Mouse (Mus musculus) heart, postnatal 0 days (tissue): ENCODE data around the gene Mtrf1l. TPM values are rescaled to one million over a fixed set of nuclear protein-coding genes. Genes with fewer than 3 reads are reported as not detected.

ENCODE experiments used
- ATAC-seq: fragments of 200-750 bp; cut with Nextera tagmentation; 2 replicates; pipeline ENCODE4 v1.8.0; 2017; ENCODE audit warnings: low read depth, moderate number of reproducible peaks, moderate library complexity; ENCODE audit not compliant: insufficient read depth
- DNase-seq: peaks from one replicate; pipeline ENCODE4 v3.0.0-alpha.2; 2016; ENCODE audit warnings: low spot score
- H3K27ac ChIP-seq: fragments of 300-500 bp; sonication (generic); 2 replicates; pipeline ENCODE4 v1.5.1; 2014; ENCODE audit warnings: low read depth, mild to moderate bottlenecking
- H3K27me3 ChIP-seq: fragments of 300-500 bp; sonication (generic); 2 replicates; pipeline ENCODE4 v1.6.1; 2014; ENCODE audit warnings: low read length, mixed read lengths; ENCODE audit not compliant: control insufficient read depth, insufficient read depth
- H3K36me3 ChIP-seq: fragments of 300-500 bp; sonication (generic); replicated peaks from 2 replicates; pipeline ENCODE4 v1.6.1; 2014; ENCODE audit warnings: low read length, mixed read lengths; ENCODE audit not compliant: control insufficient read depth, insufficient read depth
- H3K4me1 ChIP-seq: fragments of 300-500 bp; sonication (generic); 2 replicates; pipeline ENCODE4 v1.6.1; 2014; ENCODE audit warnings: antibody characterized with exemption; ENCODE audit not compliant: control insufficient read depth, insufficient read depth
- H3K4me2 ChIP-seq: fragments of 300-500 bp; sonication (generic); 2 replicates; pipeline ENCODE4 v1.6.1; 2014; ENCODE audit warnings: low read depth, mild to moderate bottlenecking, low read length, moderate library complexity
- H3K4me3 ChIP-seq: fragments of 300-500 bp; sonication (generic); 2 replicates; pipeline ENCODE4 v1.5.1; 2014; ENCODE audit warnings: low read depth, low read length
- H3K9ac ChIP-seq: fragments of 300-500 bp; sonication (generic); replicated peaks from 2 replicates; pipeline ENCODE4 v1.6.1; 2014; ENCODE audit warnings: low read depth, low read length, mixed read lengths
- H3K9me3 ChIP-seq: fragments of 300-500 bp; sonication (generic); replicated peaks from 2 replicates; pipeline ENCODE4 v1.6.1; 2016; ENCODE audit warnings: low read length; ENCODE audit not compliant: control insufficient read depth
- CTCF ChIP-seq: IDR thresholded peaks from 2 replicates; pipeline ENCODE4 v1.5.1; 2016; ENCODE audit warnings: antibody characterized with exemption, control low read depth, low read depth
- EP300 ChIP-seq: IDR thresholded peaks from 2 replicates; pipeline ENCODE4 v1.6.1; 2016; ENCODE audit warnings: antibody characterized with exemption, low read depth
- WGBS: fragments of 180-500 bp; shearing (Covaris S2); extraction: QIAGEN DNeasy Blood & Tissue Kit; methylation state at CpG from one replicate; pipeline ENCODE4 v1.1.7; 2014; 5-methylcytosine and 5-hydroxymethylcytosine counted together
- polyA plus RNA-seq: library from polyadenylated mRNA; unstranded; fragments of >200 nt; fragmentation: Nextera tagmentation; extraction: Ambion mirVana; gene quantifications from 2 replicates; pipeline ENCODE4 v1.2.1, GENCODE M21; 2015
- total RNA-seq: library from RNA; depleted of rRNA; stranded (reverse); fragments of >200 nt; gene quantifications from 2 replicates; pipeline ENCODE4 v1.2.3, GENCODE M21; 2014; ENCODE audit warnings: low replicate concordance

Gene Mtrf1l
- total and polyA plus RNA-seq, 2 experiments from 2014 or later, result 9.5 to 12.9 TPM

DNA sequence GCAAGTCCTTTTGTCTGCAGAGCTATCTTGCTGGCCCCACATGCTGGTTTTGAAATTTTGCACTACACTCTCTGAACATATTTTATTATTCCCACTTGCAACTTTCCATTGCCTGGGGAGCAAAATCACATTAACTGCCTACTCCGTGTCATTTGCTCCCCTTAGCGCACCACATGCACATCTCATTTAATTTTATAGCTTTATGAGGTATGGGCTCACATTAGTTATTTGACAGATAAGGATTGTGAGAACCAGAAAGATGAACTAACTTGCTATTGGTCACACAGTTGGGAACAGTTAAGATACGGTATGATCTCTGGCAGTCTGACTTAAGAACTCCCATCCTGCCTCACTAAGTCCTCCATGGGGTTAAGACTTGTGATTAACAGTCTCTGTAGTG is 37.1 kb upstream of the Mtrf1l start:
- Histone ChIP-seq H3K9ac (no peak overlapping the region), H3K4me1 (no peaks in the 10 kb centered on the region), H3K27me3 (no peaks in the 10 kb centered on the region), H3K4me2 (no peak overlapping the region), H3K27ac (no peak overlapping the region), H3K4me3 (no peak overlapping the region), H3K36me3 (no peaks in the 10 kb centered on the region), H3K9me3 (no peaks in the 10 kb centered on the region)
- WGBS, result 88% methylated on average over 3 of the region's 3 CpGs
- DNase-seq, result no peak
- TF ChIP-seq CTCF (no peak), EP300 (no peak)
- no peak for ATAC-seq

DNA sequence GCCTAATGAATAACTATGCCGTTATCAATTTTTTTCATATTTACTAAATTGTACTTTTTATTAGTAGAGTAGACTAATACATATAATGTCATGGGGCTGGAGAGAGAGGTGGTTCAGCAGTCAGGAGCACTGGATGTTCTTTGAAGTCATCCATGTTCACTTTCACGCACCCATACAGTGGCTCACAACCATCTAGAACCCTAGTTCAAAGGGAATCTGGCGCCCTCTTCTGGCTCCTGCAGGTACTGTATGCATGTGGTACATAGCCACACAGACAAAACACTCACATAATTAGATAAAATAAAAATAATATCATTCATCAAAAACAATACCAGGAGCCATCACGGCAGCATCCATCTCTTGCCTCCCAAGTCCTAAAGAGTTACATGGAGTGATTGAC is 36.0 kb upstream of the Mtrf1l start:
- Histone ChIP-seq H3K27me3 (no peaks in the 10 kb centered on the region), H3K27ac (no peak overlapping the region), H3K4me3 (no peak overlapping the region), H3K9me3 (no peaks in the 10 kb centered on the region), H3K4me1 (no peaks in the 10 kb centered on the region), H3K9ac (no peak overlapping the region), H3K4me2 (no peak overlapping the region), H3K36me3 (no peaks in the 10 kb centered on the region)
- no peak for DNase-seq
- no peak for TF ChIP-seq EP300
- ATAC-seq, result no peak
- 67% methylated on average over 4 of the region's 4 CpGs for WGBS

DNA sequence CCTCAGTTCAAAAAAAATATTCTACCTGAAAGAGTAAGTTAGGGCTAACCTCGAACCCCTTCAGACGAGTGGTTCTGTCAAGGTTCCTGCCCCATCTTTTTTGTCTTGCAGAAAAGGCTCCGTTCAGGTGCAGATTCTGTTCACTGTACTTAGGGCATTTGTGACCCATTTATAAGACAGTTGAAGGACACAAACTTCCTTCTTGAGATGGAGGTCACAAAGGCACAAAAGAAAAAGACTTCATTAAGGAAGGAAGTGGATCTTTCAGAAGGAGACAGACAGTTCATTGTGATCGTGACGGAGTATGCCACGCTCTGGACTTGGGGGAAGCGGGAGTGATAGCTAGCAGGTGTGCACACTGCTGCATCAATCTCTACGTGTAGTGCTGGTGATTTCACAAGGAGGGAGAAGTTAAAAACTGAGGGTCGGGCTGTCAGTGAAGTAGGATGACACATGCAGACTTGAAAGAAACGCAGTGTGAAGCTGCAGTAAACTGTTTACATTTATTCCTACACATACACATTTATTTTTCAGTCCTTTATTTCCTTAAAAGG is 34.4 kb upstream of the Mtrf1l start:
- 55% methylated on average over 10 of the region's 10 CpGs for WGBS
- no peak overlapping the region for H3K4me3 ChIP-seq
- no peak overlapping the region for H3K27ac ChIP-seq
- no peak for TF ChIP-seq CTCF
- no peak for TF ChIP-seq EP300
- DNase-seq, result no peak
- no peaks in the 10 kb centered on the region for H3K4me1 ChIP-seq
- H3K9ac ChIP-seq, result no peak overlapping the region
- no peaks in the 10 kb centered on the region for H3K36me3 ChIP-seq
- H3K4me2 ChIP-seq, result no peak overlapping the region; the same call in 1 of the 2 replicates
- no peak for ATAC-seq
- no peaks in the 10 kb centered on the region for H3K9me3 ChIP-seq
- no peaks in the 10 kb centered on the region for H3K27me3 ChIP-seq

DNA sequence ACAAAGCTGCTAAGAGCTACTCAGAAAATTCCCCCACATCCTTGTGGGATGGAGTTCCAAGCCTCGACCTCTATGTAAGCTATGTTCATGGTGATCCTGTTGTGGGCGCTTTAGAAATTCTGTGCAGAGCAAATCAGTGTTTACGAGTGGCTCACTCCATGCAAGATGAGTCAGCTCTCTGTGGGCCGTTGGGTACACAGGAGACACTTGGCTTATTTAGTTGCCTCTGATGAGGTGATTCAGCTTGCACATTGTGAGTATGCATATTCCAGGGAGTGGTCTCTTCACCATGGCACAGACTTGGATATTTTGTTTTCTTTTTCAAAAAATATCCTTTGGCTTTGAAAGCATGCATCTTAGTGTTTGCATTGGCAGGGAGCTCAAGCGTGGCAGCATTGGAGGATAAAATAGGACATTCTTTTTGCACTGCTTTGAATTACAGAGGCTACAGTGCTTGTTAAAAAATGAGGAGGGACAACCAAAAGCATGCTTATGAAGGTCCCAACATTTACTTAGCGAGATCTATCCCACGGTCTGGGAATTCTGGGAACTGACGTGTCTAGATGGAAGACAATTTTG is 29.7 kb upstream of the Mtrf1l start:
- H3K27ac ChIP-seq, result no peak overlapping the region
- H3K36me3 ChIP-seq, result no peaks in the 10 kb centered on the region
- no peaks in the 10 kb centered on the region for H3K9me3 ChIP-seq
- no peaks in the 10 kb centered on the region for H3K27me3 ChIP-seq
- TF ChIP-seq EP300 (no peak), CTCF (no peak)
- H3K4me1 ChIP-seq, result no peaks in the 10 kb centered on the region
- H3K4me2 ChIP-seq, result no peak overlapping the region
- DNase-seq, result no peak
- no peak overlapping the region for H3K9ac ChIP-seq
- 77% methylated on average over 8 of the region's 8 CpGs for WGBS
- H3K4me3 ChIP-seq, result no peak overlapping the region
- no peak for ATAC-seq

DNA sequence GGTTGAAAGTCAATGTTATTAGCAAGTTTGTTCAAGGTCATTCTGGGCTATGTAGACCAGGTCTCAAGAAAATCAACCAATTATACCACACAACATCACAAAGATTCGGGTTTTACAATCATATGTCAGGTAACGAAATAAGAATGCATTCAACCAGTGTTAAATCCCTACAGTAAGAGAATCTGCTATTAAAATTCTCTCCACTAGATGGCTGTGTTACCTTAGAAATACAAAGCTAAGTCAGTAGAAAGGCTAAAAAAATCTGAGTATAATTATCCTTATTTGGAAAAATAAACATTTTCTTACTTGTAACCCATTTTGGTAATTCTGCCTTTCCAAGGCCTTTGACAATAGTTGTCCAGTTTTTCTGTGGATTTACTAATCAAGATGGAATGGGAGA is 23.2 kb upstream of the Mtrf1l start:
- WGBS, result 39% methylated on average over 2 of the region's 2 CpGs
- H3K27ac ChIP-seq, result no peak overlapping the region
- TF ChIP-seq CTCF, result peak; percentile 58
- no peak for TF ChIP-seq EP300
- H3K9ac ChIP-seq, result no peak overlapping the region
- no peak overlapping the region for H3K4me2 ChIP-seq
- ATAC-seq (no peak), DNase-seq (no peak)
- no peaks in the 10 kb centered on the region for H3K4me1 ChIP-seq
- H3K27me3 ChIP-seq, result no peaks in the 10 kb centered on the region
- H3K4me3 ChIP-seq, result no peak overlapping the region
- H3K9me3 ChIP-seq, result no peaks in the 10 kb centered on the region
- no peaks in the 10 kb centered on the region for H3K36me3 ChIP-seq

DNA sequence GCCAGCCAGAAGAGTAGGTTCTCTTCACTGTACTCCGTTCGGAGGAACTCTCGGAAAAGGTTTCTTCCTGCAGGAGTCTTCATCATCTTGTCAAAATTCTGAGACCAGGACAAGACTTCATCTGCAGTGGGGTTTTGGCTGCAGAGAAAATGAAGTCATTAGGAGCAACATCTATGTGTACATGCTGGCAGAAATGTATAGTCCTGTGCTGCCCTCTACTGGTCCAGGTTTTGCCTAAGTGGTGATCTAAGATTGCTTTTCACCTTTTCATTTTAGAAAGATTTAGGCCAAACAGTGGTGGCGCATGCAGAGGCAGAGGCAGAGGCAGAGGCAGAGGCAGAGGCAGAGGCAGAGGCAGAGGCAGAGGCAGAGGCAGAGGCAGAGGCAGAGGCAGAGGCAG is 17.7 kb upstream of the Mtrf1l start:
- WGBS, result 69% methylated on average over 4 of the region's 4 CpGs
- Histone ChIP-seq H3K4me1 (no peaks in the 10 kb centered on the region), H3K9me3 (no peaks in the 10 kb centered on the region), H3K27ac (no peak overlapping the region), H3K36me3 (no peaks in the 10 kb centered on the region), H3K4me3 (no peak overlapping the region), H3K9ac (no peak overlapping the region), H3K4me2 (no peak overlapping the region), H3K27me3 (no peaks in the 10 kb centered on the region)
- ATAC-seq (no peak), DNase-seq (peak; percentile 24)
- TF ChIP-seq EP300 (no peak), CTCF (peak; percentile 59)
